Mouse (Mus musculus): Measurements from ENCODE around the gene Mogat2.

GRCm38 (mm10) chr7:99224648-99225190 lies 13.7 kb downstream of the Mogat2 start:
- TF ChIP-seq ZNF384 (IDR thresholded peaks at IDR 0.05; ENCODE audit: low read depth, low read length), result no peak
- no peak for TF ChIP-seq ZC3H11A (IDR thresholded peaks at IDR 0.05; ENCODE audit: borderline replicate concordance, low read depth, low read length)
- no peak for TF ChIP-seq HCFC1 (IDR thresholded peaks at IDR 0.05; ENCODE audit: borderline replicate concordance, insufficient read depth, low read length)
- no peak for TF ChIP-seq MAFK (IDR thresholded peaks at IDR 0.05; ENCODE audit: insufficient read depth, low read depth, low read length)
